Mouse (Mus musculus) kidney, postnatal 14 days (tissue): ENCODE data around the gene Wdr83.
"Not testable (repeated sequence)": the region's sequence is repeated elsewhere in the genome, so short reads cannot be mapped to it uniquely, and the experiment has no call there.

Experiments used
- DNase-seq: peaks from one replicate; pipeline ENCODE4 v3.0.0; 2022; ENCODE audit warnings: mixed read lengths

Gene Wdr83

GRCm38 (mm10) chr8:85081216-85081555 is at the start of gene Wdr83:
Gene Wdr83, minus strand, starts transcription at chr8:85081306.
- peak; percentile 39 for DNase-seq

DNA sequence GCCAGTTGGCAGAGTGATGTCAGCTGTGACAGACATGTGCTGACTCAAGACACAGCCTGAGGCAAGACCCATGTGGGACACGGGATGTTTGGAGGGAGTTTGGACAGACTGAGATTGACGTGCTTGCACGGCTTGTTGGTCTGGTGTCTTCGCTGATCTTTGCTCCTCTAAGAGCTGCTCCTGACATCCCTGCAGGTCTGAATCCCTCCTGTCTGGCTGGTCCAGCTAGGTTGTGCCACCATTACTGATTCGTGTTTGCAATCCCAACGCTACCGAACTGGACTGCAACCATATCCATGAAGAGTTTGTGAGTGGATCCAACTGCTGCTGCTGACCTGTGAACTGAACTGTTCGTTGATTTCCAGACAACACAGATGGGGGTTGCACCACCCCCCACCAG is 42.6 kb upstream of the Wdr83 start:
- no peak for DNase-seq

DNA sequence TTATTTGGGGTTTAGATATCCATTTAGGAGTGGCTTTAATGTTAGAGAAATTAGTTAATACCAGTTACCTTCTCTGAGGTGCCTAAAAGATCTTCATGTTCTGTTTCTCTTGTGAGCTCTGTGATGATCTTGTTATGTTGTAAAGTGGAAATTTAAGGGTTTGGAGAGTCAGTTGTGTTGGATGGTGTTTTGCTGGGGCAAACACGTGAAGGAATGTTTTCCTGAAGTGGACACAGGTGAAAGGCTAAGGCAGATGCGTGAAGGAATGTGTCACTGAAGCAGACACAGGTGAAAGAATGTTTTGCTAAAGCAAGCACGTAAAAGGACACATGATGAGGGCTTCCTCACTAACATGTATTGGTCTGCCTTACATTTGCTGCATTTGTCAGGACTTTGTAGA is 41.9 kb upstream of the Wdr83 start, which contains the start of gene Zfp791:
Gene Zfp791 (minus strand): TSS at position 101 of the 400 bp plus-strand sequence.
- no peak for DNase-seq

- not testable (repeated sequence) for DNase-seq
These were observed 39.1 kb upstream of the Wdr83 start for GRCm38 (mm10) chr8:85120251-85120650.

DNA sequence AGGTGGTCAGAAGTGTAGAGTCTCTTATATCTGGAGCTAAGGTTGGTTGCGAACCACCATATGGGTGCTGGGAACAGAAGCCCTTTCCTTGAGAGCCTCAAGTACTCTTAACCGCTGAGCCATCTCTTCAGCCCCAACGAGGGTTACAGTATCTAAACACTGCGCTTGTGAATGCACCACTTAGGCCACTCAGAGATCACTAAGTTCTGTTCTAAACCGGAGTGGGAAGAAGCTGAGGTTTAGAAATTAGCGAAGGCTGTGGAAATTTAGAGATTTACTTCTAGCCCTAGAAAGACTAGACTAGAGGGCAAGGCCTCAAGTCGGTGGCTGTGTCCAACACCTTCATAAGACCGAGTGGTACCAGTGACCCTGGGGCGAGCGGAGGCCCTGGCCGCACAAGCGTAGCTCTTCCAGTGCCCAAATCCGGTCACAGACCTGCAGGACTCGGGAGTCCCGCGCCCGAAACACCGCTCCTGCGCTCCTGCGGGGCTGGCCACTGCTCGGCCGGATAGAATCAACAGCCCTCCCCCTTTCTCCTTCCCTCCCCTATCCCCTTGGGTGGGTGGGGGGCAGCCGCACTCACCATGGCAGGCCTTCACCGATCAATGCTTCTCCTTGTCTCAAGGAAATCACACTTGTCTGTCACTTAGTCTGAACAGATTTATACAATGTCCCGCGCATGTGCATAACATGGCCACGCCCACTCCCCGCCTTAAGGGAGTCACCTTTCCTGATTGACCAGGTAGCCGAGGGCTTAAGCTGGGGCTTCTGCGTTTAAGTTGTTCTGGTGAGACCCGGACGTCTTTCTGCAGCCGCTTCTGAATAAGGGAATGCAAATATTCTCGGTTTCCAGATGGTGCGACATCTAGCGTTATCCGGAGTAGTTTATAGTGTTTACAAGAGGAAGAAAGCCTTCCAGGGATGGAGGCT is 38.2 kb upstream of the Wdr83 start:
- DNase-seq: peak; percentile 93

- DNase-seq: no peak
These were observed 35.9 kb upstream of the Wdr83 start for GRCm38 (mm10) chr8:85116984-85117383.

- no peak for DNase-seq
These were observed 34.4 kb upstream of the Wdr83 start for GRCm38 (mm10) chr8:85115501-85115900.

- DNase-seq: no peak
These were observed 32.1 kb upstream of the Wdr83 start for GRCm38 (mm10) chr8:85113241-85113640.

GRCm38 (mm10) chr8:85100076-85100665 is 19.1 kb upstream of the Wdr83 start:
- no peak for DNase-seq

GRCm38 (mm10) chr8:85096850-85097249 is 15.7 kb upstream of the Wdr83 start:
- DNase-seq: no peak

- DNase-seq: no peak
These were observed 15.1 kb upstream of the Wdr83 start for GRCm38 (mm10) chr8:85096196-85096595.

DNA sequence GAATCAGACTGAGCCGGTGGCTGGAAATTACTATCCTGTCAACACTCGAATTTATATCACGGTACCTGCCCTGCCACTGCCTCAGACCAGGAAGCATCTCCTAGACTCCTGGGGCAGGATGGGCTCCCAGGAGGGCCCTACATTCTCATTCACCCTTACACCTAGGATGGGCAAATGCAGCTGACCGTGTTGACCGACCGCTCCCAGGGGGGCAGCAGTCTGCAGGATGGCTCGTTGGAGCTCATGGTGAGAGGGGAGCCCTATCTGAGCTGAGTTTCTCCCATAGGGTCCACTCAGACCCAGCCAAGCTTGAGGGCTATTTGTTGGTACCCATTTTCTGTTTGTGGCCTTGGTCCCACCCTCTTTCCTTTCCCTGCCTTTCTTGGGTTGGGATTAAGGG is 14.5 kb upstream of the Wdr83 start:
- DNase-seq: no peak

DNA sequence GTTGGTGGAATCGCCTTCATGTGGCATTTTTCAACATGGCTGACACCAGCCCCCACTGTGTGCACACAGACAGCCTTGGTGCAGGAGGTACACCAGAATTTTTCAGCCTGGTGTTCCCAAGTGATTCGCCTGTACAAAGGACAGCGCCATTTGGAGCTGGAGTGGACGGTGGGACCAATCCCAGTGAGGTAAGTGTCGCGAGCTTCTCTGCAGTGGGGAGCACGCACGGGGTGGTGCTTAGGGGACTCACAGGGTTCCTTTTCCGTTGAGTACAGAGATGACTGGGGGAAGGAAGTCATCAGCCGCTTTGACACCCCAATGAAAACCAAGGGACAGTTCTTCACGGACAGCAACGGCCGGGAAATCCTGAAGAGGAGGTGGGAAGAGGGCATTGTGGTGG is 13.9 kb upstream of the Wdr83 start:
- no peak for DNase-seq

GRCm38 (mm10) chr8:85091526-85092090 is 10.5 kb upstream of the Wdr83 start:
- DNase-seq: no peak

- no peak for DNase-seq
These were observed 9.8 kb upstream of the Wdr83 start for GRCm38 (mm10) chr8:85090856-85091255.

DNA sequence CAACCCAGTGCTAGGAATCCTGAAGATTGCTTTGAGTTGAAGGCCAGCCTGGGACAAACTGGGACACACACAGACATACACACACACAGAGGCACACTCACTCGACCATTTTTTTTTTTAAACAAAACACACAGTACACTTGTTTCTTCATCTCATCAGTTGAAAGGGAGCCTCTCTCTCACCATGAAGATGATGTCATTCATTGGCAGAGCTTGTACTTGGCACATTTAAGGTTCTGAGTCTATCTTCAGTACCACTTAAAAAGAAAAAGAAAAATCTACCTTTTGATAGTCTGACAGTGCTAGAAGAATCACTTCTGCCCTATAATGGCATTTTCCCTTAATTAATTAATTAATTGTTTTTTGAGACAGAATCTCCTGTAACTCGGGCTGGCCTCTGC is 7.7 kb upstream of the Wdr83 start:
- DNase-seq: no peak

DNA sequence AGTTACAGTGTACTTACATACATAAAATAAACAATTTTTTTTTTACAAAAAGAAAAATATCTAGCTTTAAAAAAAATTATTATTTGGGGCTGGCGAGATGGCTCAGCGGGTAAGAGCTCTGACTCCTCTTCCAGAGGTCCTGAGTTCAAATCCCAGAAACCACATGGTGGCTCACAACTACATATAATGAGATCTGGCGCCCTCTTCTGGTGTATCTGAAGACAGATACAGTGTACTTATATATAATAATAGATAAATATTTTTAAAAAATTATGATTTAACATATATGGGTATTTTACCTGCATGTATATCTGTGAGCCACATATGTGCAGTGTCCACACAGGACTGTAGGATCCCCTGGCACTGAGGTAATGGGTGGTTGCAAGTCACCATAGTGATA is 5.1 kb upstream of the Wdr83 start:
- no peak for DNase-seq

DNA sequence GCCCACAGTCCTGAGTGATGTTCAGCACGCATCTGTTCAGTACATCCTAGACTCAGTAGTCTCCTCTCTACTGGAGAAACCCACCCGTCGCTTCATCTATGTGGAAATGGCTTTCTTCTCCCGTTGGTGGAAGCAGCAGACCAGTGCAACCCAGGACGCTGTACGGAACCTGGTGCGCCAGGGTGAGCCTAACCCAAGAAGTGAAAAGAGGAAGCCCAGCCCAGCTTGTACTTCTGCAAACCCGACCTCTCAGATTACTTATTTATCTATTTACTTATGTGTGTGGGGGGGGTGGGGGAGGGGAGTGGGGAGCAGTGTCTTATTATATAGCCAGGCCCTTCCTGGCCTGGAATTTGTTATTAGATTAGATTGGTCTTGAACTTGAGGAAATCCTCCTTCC is 3.5 kb upstream of the Wdr83 start:
- no peak for DNase-seq

GRCm38 (mm10) chr8:85083108-85083813 is 2.2 kb upstream of the Wdr83 start, which contains the start of gene Man2b1:
Gene Man2b1, plus strand, starts transcription at chr8:85083270.
- peak; percentile 94 for DNase-seq

- DNase-seq: not testable (repeated sequence)
These were observed 1.1 kb upstream of the Wdr83 start for GRCm38 (mm10) chr8:85082169-85082568.

DNA sequence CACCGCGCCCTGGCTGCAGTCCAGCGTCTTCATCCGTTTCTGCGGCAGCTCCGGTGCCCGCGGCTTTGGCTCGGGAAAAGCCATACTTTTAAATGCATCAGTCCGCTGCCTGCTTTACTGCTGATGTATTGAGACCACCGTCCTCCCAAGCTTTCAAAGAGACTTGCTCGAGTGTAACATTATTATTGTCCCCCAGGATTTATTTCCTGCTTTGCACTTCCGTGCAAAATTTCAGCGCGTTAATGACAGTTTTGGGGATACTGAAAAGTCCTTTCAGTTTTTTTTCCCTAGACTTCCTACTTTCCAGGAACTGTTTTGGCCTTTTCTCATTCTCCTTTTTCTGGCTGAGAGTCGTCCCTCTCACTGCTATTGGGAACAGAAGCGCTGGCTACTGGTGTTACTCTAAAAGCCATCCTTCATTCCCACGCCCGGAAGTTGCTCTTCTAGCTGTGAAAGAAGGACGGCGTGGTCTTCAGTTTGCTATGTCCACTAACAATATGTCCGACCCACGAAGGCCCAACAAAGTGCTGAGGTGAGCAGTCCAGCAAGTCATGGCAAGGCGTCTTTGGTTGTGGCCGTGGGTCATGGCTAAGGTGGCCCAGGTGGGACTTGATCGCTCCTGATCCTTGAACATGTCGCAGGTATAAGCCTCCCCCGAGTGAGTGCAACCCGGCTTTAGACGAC is 432 bp downstream of the Wdr83 start, which contains the start of gene Wdr83os:
Gene Wdr83os (plus strand): TSS at position 209 of the 684 bp plus-strand sequence.
- DNase-seq: peak; percentile 69

DNA sequence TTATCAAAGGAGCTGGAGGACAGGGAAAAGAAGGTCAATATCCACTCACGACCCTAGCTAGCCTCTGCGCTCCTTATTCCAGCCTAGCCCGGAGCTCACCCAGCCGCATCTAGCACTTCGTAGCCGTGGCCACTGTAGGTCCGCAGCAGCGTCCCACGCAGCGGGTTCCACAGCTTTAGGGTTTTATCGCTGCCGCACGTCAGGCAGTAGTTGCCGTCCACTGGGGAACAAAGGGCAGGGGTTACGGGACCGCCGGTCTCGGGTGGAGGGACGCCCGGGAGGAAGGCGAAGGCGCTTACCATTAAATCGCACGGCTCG is 933 bp downstream of the Wdr83 start:
- no peak for DNase-seq

- DNase-seq: peak; percentile 86
These were observed 4.1 kb downstream of the Wdr83 start for GRCm38 (mm10) chr8:85076993-85077392.
